Mouse (Mus musculus): ENCODE measurements around the gene Ifitm5. TPM values are rescaled to one million over a fixed set of nuclear protein-coding genes. Genes with fewer than 3 reads are reported as not detected.
A peak's percentile ranks its signal among the peaks of the same experiment; 100 is the strongest.

The Ifitm5 gene
- total RNA-seq, 1 experiment from 2014 or later: not detected

GRCm38 (mm10) chr7:140912846-140913482 lies 37.1 kb downstream of the Ifitm5 start:
- no peak for ATAC-seq (replicated peaks; ENCODE audit: insufficient number of reproducible peaks, low FRiP score, low TSS enrichment, poor library complexity, severe bottlenecking)

- no peak for ATAC-seq (replicated peaks; ENCODE audit: insufficient number of reproducible peaks, low FRiP score, low TSS enrichment, poor library complexity, severe bottlenecking)
These were observed 37.8 kb downstream of the Ifitm5 start for GRCm38 (mm10) chr7:140912293-140912692.

GRCm38 (mm10) chr7:140908634-140909107 lies 41.4 kb downstream of the Ifitm5 start:
- peak; percentile 88 for ATAC-seq (replicated peaks; ENCODE audit: insufficient number of reproducible peaks, low FRiP score, low TSS enrichment, poor library complexity, severe bottlenecking)

- no peak for ATAC-seq (replicated peaks; ENCODE audit: insufficient number of reproducible peaks, low FRiP score, low TSS enrichment, poor library complexity, severe bottlenecking)
These were observed 41.9 kb downstream of the Ifitm5 start for GRCm38 (mm10) chr7:140908181-140908580.

GRCm38 (mm10) chr7:140907697-140908096 lies 42.4 kb downstream of the Ifitm5 start:
- ATAC-seq (replicated peaks; ENCODE audit: insufficient number of reproducible peaks, low FRiP score, low TSS enrichment, poor library complexity, severe bottlenecking): no peak

GRCm38 (mm10) chr7:140907131-140907530 lies 43.0 kb downstream of the Ifitm5 start:
- ATAC-seq (replicated peaks; ENCODE audit: insufficient number of reproducible peaks, low FRiP score, low TSS enrichment, poor library complexity, severe bottlenecking): no peak

- no peak for ATAC-seq (replicated peaks; ENCODE audit: insufficient number of reproducible peaks, low FRiP score, low TSS enrichment, poor library complexity, severe bottlenecking)
These were observed 44.4 kb downstream of the Ifitm5 start for GRCm38 (mm10) chr7:140905642-140906081.

- ATAC-seq (replicated peaks; ENCODE audit: insufficient number of reproducible peaks, low FRiP score, low TSS enrichment, poor library complexity, severe bottlenecking): peak; percentile 63
These were observed 46.9 kb downstream of the Ifitm5 start for GRCm38 (mm10) chr7:140903212-140903611.

GRCm38 (mm10) chr7:140902036-140902875 lies 47.8 kb downstream of the Ifitm5 start:
- no peak for ATAC-seq (replicated peaks; ENCODE audit: insufficient number of reproducible peaks, low FRiP score, low TSS enrichment, poor library complexity, severe bottlenecking)

GRCm38 (mm10) chr7:140900220-140900619 lies 49.9 kb downstream of the Ifitm5 start, which contains the start of gene Cox8b:
TSS of gene Cox8b (minus strand) at chr7:140900446.
- no peak for ATAC-seq (replicated peaks; ENCODE audit: insufficient number of reproducible peaks, low FRiP score, low TSS enrichment, poor library complexity, severe bottlenecking)

- ATAC-seq (replicated peaks; ENCODE audit: insufficient number of reproducible peaks, low FRiP score, low TSS enrichment, poor library complexity, severe bottlenecking): no peak
These were observed 51.0 kb downstream of the Ifitm5 start for GRCm38 (mm10) chr7:140899121-140899520.

Other genes starting within 250 kb of the Ifitm5 start
- gene Cyp2e1, start 186.6 kb downstream of the Ifitm5 start, total RNA-seq (2017): not detected in 3 replicates
- gene Syce1, start 162.4 kb downstream of the Ifitm5 start, total RNA-seq (2017): not detected in 3 replicates
- 0.29 TPM in 1 of 3 replicates, not detected in the others for gene Zfp941, start 128.1 kb downstream of the Ifitm5 start, total RNA-seq (2017)
- not detected in 3 replicates for gene Urah, start 115.3 kb downstream of the Ifitm5 start, total RNA-seq (2017)
- not detected in 3 replicates for gene Scgb1c1, start 104.7 kb downstream of the Ifitm5 start, total RNA-seq (2017)
- gene Odf3, start 102.5 kb downstream of the Ifitm5 start, total RNA-seq (2017): not detected in 3 replicates
- gene Gm45785, start 94.0 kb downstream of the Ifitm5 start, total RNA-seq (2017): 0.58 to 9.3 TPM in 2 of 3 replicates, not detected in the other
- 62.6 to 73.7 TPM (median 72.9 TPM) in 3 replicates for gene Ric8a, start 93.3 kb downstream of the Ifitm5 start, total RNA-seq (2017)
- gene Bet1l, start 92.7 kb downstream of the Ifitm5 start, total RNA-seq (2017): 21.5 to 28.2 TPM (median 25.0 TPM) in 3 replicates
- 119 to 165 TPM (median 132 TPM) in 3 replicates for gene Psmd13, start 68.3 kb downstream of the Ifitm5 start, total RNA-seq (2017)
- gene Sirt3, start 68.0 kb downstream of the Ifitm5 start, total RNA-seq (2017): 8.0 to 12.6 TPM (median 12.2 TPM) in 3 replicates
- gene Cox8b, start 49.8 kb downstream of the Ifitm5 start, total RNA-seq (2017): not detected in 3 replicates
- 0.10 TPM in 1 of 3 replicates, not detected in the others for gene Nlrp6, start 29.4 kb downstream of the Ifitm5 start, total RNA-seq (2017)
- 10.6 to 14.2 TPM (median 13.8 TPM) in 3 replicates for gene Pgghg, start 8.9 kb downstream of the Ifitm5 start, total RNA-seq (2017)
- gene Gm45717, start 5.6 kb upstream of the Ifitm5 start, total RNA-seq (2017): not detected in 3 replicates
- gene Ifitm2, start 5.7 kb upstream of the Ifitm5 start, total RNA-seq (2017): 203 to 367 TPM (median 305 TPM) in 3 replicates
- gene Ifitm1, start 16.9 kb upstream of the Ifitm5 start, total RNA-seq (2017): 38.2 to 83.6 TPM (median 70.9 TPM) in 3 replicates
- gene Ifitm3, start 60.5 kb upstream of the Ifitm5 start, total RNA-seq (2017): 384 to 854 TPM (median 711 TPM) in 3 replicates
- 268 to 573 TPM (median 450 TPM) in 3 replicates for gene Ifitm6, start 67.6 kb upstream of the Ifitm5 start, total RNA-seq (2017)
- not detected in 3 replicates for gene Gm17387, start 78.8 kb upstream of the Ifitm5 start, total RNA-seq (2017)
- gene B4galnt4, start 110.8 kb upstream of the Ifitm5 start, total RNA-seq (2017): 0.10 TPM in 1 of 3 replicates, not detected in the others
- gene Pkp3, start 127.9 kb upstream of the Ifitm5 start, total RNA-seq (2017): 14.0 to 17.9 TPM (median 14.2 TPM) in 3 replicates
- gene Sigirr, start 150.3 kb upstream of the Ifitm5 start, total RNA-seq (2017): 9.1 to 25.0 TPM (median 12.5 TPM) in 3 replicates
- gene Ano9, start 167.5 kb upstream of the Ifitm5 start, total RNA-seq (2017): not detected in 3 replicates
- gene Ptdss2, start 172.1 kb upstream of the Ifitm5 start, total RNA-seq (2017): 1.4 to 6.9 TPM (median 1.5 TPM) in 3 replicates
- 73.1 to 101 TPM (median 77.7 TPM) in 3 replicates for gene Rnh1, start 222.6 kb upstream of the Ifitm5 start, total RNA-seq (2017)
- gene Hras, start 243.7 kb upstream of the Ifitm5 start, total RNA-seq (2017): 22.4 to 25.6 TPM (median 25.2 TPM) in 3 replicates
- 2.1 to 2.8 TPM (median 2.1 TPM) in 3 replicates for gene Lrrc56, start 243.9 kb upstream of the Ifitm5 start, total RNA-seq (2017)